Mouse (Mus musculus): ENCODE data around the gene Grm4. TPM values are rescaled to one million over a fixed set of nuclear protein-coding genes. Genes with fewer than 3 reads are reported as not detected.

Grm4 gene
- total and polyA plus RNA-seq, 3 experiments = 0.06 TPM; not detected in 2

DNA sequence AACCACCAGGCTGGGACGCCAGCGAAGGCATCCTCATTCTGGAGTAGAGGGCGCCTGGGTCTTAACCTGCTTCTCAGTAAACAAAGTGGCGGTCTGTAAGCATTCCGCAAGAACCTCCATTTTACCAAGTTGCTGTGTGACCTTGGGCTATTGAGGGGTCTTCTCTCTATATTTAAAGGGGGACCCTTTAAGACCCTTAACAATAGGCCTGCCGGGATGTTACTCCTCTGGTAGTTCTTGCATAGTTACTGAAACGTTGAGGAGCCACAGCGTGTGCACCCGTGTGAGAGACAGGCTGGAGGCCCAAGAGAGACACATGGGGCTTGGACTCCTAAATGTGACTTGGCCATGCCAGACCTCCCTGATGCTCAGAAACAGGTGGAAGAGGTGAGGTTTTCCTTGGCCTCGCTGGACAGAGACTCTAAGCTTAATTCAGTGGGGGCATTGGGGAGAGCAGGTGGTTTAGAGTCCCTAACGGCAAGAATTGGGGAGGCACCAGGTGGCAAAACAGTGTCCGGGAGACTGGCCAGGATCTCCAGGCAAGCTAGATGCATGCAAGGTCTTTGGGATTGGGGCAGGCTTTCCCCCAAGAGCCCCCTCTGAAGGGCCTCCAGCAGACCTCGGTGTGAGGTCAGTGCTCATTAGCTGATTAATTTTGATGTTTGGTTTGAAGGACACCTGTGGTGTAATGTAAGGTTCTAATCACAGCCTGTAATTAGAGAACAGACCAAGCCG is 36.9 kb upstream of the Grm4 start:
- peaks cover 2 to 27% of the 10 kb centered on the region in 2 experiments for H3K4me1 ChIP-seq (ENCODE audit: control insufficient read depth in 1 of 2, insufficient read depth in 2 of 2, low read length in 2 of 2)
- no peaks in the 10 kb centered on the region for H3K27me3 ChIP-seq (ENCODE audit: control insufficient read depth in 1 of 2, insufficient read depth in 2 of 2, low read length in 2 of 2)
- peak overlapping the region; percentile 61 to 95 for H3K4me3 ChIP-seq (ENCODE audit: control insufficient read depth in 1 of 2, insufficient read depth in 1 of 2, low read depth in 2 of 2, low read length in 2 of 2)
- peak overlapping the region; percentile 99 for H3K9ac ChIP-seq (ENCODE audit: control insufficient read depth, low read depth, low read length, poor library complexity, severe bottlenecking)
- H3K27ac ChIP-seq (ENCODE audit: control insufficient read depth, low read depth, low read length) = peak overlapping the region; percentile 91
- no peaks in the 10 kb centered on the region for H3K9me3 ChIP-seq (replicated peaks; ENCODE audit: insufficient read depth, low read length)
- H3K79me2 ChIP-seq (ENCODE audit: control insufficient read depth, insufficient read depth, low read length, poor library complexity) = peaks cover 53% of the 10 kb centered on the region
- DNase-seq (ENCODE audit: low read depth, low spot score) = peak; percentile 61
- no peak for TF ChIP-seq ZNF384 (IDR thresholded peaks at IDR 0.05; ENCODE audit: low read depth, low read length)
- peak; percentile 53; the same call in 1 of the 2 replicates for TF ChIP-seq SIN3A (IDR thresholded peaks at IDR 0.05; ENCODE audit: low read length)
- TF ChIP-seq E2F4 (IDR thresholded peaks at IDR 0.05; ENCODE audit: borderline replicate concordance, low read depth, low read length) = 0 out of 2 replicates have a peak, but pooled peaks have one; percentile 18
- TF ChIP-seq CHD2 (IDR thresholded peaks at IDR 0.05; ENCODE audit: low read length) = no peak
- peaks cover 5 to 21% of the 10 kb centered on the region in 2 experiments for H3K36me3 ChIP-seq (ENCODE audit: control insufficient read depth in 1 of 2, insufficient read depth in 2 of 2, low read length in 2 of 2)

DNA sequence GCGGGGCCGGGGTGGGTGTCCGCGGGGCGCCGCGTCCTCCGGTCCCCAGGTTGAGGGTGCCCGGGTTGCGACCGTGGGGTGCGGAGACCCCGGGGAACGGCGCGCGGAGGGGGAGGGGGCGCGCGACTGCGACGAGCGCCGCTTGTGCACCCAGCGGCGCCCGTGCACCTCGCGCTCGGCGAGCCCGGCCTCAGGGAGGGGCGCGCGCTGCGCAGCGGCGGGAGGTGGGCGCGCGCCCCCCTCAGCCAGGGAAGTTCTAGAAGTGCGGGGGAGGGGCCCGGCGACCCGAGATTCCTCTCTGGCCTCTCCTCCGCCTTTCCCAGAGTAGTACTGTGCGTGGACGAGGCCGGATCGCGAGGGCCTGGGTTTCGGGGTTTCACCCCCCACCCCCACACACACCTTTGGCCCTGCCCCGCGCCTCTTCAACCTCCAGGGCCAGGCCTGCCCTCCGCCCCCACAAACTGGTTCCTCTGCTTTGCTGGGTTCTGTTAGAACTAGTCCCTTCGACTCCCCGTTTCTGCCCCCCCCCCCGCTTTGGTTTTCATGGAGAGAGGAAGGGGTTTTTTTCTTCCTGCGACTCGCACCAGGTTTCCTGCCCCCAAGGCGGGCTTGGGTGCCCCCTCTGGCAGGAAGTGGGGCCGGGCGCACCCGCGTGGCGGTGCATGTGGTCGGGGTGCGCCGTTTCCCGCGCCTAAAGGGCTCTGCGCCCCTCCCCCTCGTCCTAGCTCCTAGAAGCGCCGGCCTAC is 36.2 kb upstream of the Grm4 start:
- Histone ChIP-seq H3K4me1 (ENCODE audit: control insufficient read depth in 1 of 2, insufficient read depth in 2 of 2, low read length in 2 of 2) (peaks cover 2 to 30% of the 10 kb centered on the region in 2 experiments), H3K27ac (ENCODE audit: control insufficient read depth, low read depth, low read length) (peak overlapping the region; percentile 91), H3K9me3 (replicated peaks; ENCODE audit: insufficient read depth, low read length) (no peaks in the 10 kb centered on the region), H3K4me3 (ENCODE audit: control insufficient read depth in 1 of 2, insufficient read depth in 1 of 2, low read depth in 2 of 2, low read length in 2 of 2) (peak overlapping the region; percentile 61 to 95), H3K36me3 (ENCODE audit: control insufficient read depth in 1 of 2, insufficient read depth in 2 of 2, low read length in 2 of 2) (peaks cover 5 to 21% of the 10 kb centered on the region in 2 experiments), H3K9ac (ENCODE audit: control insufficient read depth, low read depth, low read length, poor library complexity, severe bottlenecking) (peak overlapping the region; percentile 99), H3K27me3 (ENCODE audit: control insufficient read depth in 1 of 2, insufficient read depth in 2 of 2, low read length in 2 of 2) (no peaks in the 10 kb centered on the region), H3K79me2 (ENCODE audit: control insufficient read depth, insufficient read depth, low read length, poor library complexity) (peaks cover 53% of the 10 kb centered on the region)
- peak; percentile 91 for DNase-seq (ENCODE audit: low read depth, low spot score)
- TF ChIP-seq MYB (IDR thresholded peaks at IDR 0.05; ENCODE audit: low read depth, low read length) = no peak
- no peak for TF ChIP-seq CHD2 (IDR thresholded peaks at IDR 0.05; ENCODE audit: low read length)
- no peak for TF ChIP-seq RAD21 (IDR thresholded peaks at IDR 0.05; ENCODE audit: low read depth, low read length)
- TF ChIP-seq TBP (IDR thresholded peaks at IDR 0.05; ENCODE audit: low read depth, low read length) = no peak
- no peak for TF ChIP-seq MEF2A (IDR thresholded peaks at IDR 0.05; ENCODE audit: extremely low read depth, insufficient replicate concordance, low read depth, low read length, poor library complexity, severe bottlenecking)
- no peak for TF ChIP-seq SMC3 (IDR thresholded peaks at IDR 0.05; ENCODE audit: low read depth, low read length)
- no peak for TF ChIP-seq ZKSCAN1 (IDR thresholded peaks at IDR 0.05; ENCODE audit: low read depth, low read length)
- TF ChIP-seq TCF12 (IDR thresholded peaks at IDR 0.05; ENCODE audit: low read depth, low read length) = no peak
- no peak for TF ChIP-seq BHLHE40 (IDR thresholded peaks at IDR 0.05; ENCODE audit: borderline replicate concordance, low read depth, low read length)
- TF ChIP-seq UBTF (IDR thresholded peaks at IDR 0.05; ENCODE audit: borderline replicate concordance, insufficient read depth, low read depth, low read length) = no peak
- TF ChIP-seq NELFE (IDR thresholded peaks at IDR 0.05; ENCODE audit: low read depth, low read length) = no peak
- TF ChIP-seq KAT2A (conservative IDR thresholded peaks at IDR 0.05; ENCODE audit: low read depth, low read length) = no peak
- peak in 1 of 2 experiments; percentile 46; a peak in 1 of 4 replicates for TF ChIP-seq POLR2A (IDR thresholded peaks at IDR 0.05; ENCODE audit: control insufficient read depth in 1 of 2, insufficient read depth in 1 of 2, low read depth in 1 of 2, low read length in 2 of 2, poor library complexity in 1 of 2)
- TF ChIP-seq MAX (IDR thresholded peaks at IDR 0.05; ENCODE audit: low read length) = peak; percentile 95
- TF ChIP-seq MAFK (IDR thresholded peaks at IDR 0.05; ENCODE audit: borderline replicate concordance, low read depth, low read length) = no peak
- no peak for TF ChIP-seq ELF1 (IDR thresholded peaks at IDR 0.05; ENCODE audit: low read depth, low read length)
- peak in 1 of 3 experiments; percentile 20; a peak in 1 of 6 replicates for TF ChIP-seq CTCF (IDR thresholded peaks at IDR 0.05 in 2 of 3, conservative IDR thresholded peaks at IDR 0.05 in 1 of 3; ENCODE audit: control insufficient read depth in 1 of 3, insufficient read depth in 1 of 3, low read depth in 2 of 3, low read length in 3 of 3, poor library complexity in 1 of 3, severe bottlenecking in 1 of 3)
- no peak for TF ChIP-seq GATA1 (IDR thresholded peaks at IDR 0.05; ENCODE audit: low read depth, low read length)
- peak; percentile 47; the same call in 1 of the 2 replicates for TF ChIP-seq POLR2AphosphoS2 (IDR thresholded peaks at IDR 0.05; ENCODE audit: low read length)
- TF ChIP-seq SIN3A (IDR thresholded peaks at IDR 0.05; ENCODE audit: low read length) = peak; percentile 79
- TF ChIP-seq EP300 (IDR thresholded peaks at IDR 0.05; ENCODE audit: low read depth in 1 of 2, low read length in 2 of 2) = no peak
- no peak for TF ChIP-seq ZNF384 (IDR thresholded peaks at IDR 0.05; ENCODE audit: low read depth, low read length)
- no peak for TF ChIP-seq RCOR1 (IDR thresholded peaks at IDR 0.05; ENCODE audit: low read depth, low read length)
- TF ChIP-seq MAZ (IDR thresholded peaks at IDR 0.05; ENCODE audit: low read depth, low read length) = no peak; the same call in 1 of the 2 replicates
- TF ChIP-seq ETS1 (IDR thresholded peaks at IDR 0.05; ENCODE audit: low read depth, low read length) = peak; percentile 43; the same call in 1 of the 2 replicates
- TF ChIP-seq USF1 (IDR thresholded peaks at IDR 0.05; ENCODE audit: low read depth, low read length) = no peak
- no peak for TF ChIP-seq GABPA (IDR thresholded peaks at IDR 0.05; ENCODE audit: low read depth, low read length)
- no peak for TF ChIP-seq TAL1 (IDR thresholded peaks at IDR 0.05; ENCODE audit: low read length)
